Mouse (Mus musculus) kidney, adult 9 months (tissue): ENCODE results near the gene Cep128.

Experiments used
- DNase-seq: peaks from one replicate; pipeline ENCODE4 v3.0.0; 2022

Gene Cep128

GRCm38 (mm10) chr12:91171613-91172012 lies 212.6 kb downstream of the Cep128 start:
- no peak for DNase-seq

- no peak for DNase-seq
Observed at GRCm38 (mm10) chr12:91161015-91161730, 223.0 kb downstream of the Cep128 start.

DNA sequence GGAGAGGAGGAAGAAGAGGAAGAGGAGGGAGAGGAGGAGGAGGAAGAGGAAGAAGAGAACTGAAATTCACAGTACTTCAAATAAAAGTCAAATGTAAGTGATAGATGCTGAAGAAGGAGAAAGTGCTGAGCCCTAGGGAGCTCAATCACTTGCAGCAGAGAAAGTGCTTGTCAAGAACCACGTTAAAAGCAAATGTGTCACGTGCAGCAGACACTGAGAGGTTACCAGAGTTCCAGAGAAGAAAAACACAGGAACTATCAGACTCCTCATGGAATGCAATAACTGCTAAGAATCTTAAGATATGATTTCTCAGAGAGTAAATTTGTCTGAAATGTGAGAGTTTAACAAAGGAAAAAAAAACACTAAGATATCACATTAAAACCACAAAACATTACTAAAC lies 225.7 kb downstream of the Cep128 start:
- no peak for DNase-seq

- no peak for DNase-seq
Observed at GRCm38 (mm10) chr12:91154052-91154451, 230.2 kb downstream of the Cep128 start.

DNA sequence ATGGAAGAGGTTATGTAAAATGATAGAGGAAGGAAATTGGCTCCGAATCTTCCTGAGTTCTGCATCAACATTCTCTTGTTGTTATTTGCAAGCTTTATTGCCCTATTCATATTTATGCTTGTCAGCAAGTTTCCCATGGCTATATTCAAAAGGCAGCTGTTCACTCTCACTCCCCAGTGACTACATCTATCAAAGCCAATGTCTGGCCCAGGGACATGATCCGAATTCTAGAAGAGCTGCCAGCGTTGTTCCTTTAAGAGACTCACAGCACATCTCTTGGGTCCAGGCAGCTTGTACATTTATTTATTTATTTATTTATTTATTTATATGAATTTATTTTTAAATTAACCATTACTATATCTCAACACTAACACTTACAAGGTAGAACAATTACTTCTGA lies 235.1 kb downstream of the Cep128 start:
- no peak for DNase-seq

DNA sequence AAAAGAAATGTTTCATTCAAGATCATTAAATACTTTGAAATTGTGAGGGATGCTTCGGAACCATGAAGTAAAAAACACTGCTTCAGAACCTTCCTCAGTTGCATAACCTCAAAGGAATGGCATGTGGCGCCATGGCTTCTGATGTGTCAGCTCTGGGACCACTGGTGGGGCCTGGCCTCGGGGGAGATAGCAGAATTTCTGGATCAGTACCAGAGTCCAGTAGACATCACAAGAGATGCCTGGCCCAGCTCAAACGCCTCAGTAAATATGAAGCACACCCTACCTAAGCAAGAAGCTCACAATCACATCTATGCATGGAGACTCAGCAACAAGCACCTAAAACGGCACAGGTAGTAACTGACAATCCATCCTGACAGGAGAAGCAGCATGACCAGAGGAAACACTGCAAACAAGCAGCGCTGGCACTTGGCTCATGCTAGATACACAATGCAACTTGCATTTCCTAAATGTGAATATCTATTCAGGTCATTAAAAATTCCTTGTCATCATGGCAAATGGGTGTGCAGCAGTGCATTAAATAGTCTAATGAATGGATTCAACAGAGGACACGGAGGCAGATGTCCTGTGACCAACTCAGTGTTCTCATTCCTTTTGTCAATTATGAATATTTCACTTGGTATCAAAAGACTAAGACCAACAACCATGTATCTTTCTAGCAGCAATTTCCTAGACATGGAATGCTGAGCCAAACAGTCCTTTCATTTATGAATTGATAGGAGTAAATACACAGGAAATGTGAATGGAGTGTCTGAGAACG lies 249.3 kb downstream of the Cep128 start:
- no peak for DNase-seq

GRCm38 (mm10) chr12:91115054-91115453 lies 269.2 kb downstream of the Cep128 start:
- DNase-seq: no peak

DNA sequence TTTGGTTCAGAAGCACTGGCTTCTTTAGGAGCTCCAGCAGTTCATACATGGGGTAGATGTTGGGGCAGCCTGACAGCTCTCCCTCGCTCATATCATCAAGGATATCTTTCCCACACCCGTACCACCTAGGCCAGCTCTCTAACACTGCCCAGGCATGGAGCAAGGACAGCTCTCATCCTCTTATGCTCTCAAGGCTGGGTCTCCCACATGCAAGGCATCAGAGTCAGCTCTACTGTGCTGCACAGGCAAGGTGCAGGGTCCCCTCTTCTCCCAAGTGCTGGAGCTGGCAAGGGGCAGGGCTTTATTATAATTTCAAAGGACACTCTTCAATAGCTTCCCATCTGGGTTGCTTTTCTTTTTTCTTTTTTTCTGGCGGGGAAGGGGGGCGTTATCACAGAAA lies 280.9 kb downstream of the Cep128 start:
- DNase-seq: no peak

DNA sequence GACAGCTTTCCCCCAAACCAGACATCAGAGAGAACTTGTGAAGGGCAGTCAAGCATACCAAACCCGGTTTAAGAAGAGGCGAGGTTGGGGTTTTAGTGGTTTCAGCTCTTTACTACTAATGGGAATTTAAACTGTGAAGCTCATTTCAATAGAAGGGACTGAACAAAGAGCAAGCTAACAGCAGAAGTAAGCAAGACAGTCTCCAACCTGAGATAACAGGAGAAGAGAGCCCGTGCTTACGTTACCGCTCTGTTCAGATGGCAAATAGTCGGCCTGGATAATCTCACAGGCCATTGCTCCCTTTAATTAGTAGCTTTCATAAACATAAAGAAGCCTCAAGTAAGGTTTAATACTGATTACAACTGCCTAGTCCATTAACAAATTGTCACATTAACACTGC lies 286.3 kb downstream of the Cep128 start:
- DNase-seq: no peak

- no peak for DNase-seq
Observed at GRCm38 (mm10) chr12:91096197-91096596, 288.0 kb downstream of the Cep128 start.

GRCm38 (mm10) chr12:91088271-91088670 lies 295.9 kb downstream of the Cep128 start:
- no peak for DNase-seq

GRCm38 (mm10) chr12:91085967-91086366 lies 298.2 kb downstream of the Cep128 start:
- no peak for DNase-seq

- no peak for DNase-seq
Observed at GRCm38 (mm10) chr12:91075600-91075999, 308.6 kb downstream of the Cep128 start.

- no peak for DNase-seq
Observed at GRCm38 (mm10) chr12:91070551-91071045, 313.6 kb downstream of the Cep128 start.

DNA sequence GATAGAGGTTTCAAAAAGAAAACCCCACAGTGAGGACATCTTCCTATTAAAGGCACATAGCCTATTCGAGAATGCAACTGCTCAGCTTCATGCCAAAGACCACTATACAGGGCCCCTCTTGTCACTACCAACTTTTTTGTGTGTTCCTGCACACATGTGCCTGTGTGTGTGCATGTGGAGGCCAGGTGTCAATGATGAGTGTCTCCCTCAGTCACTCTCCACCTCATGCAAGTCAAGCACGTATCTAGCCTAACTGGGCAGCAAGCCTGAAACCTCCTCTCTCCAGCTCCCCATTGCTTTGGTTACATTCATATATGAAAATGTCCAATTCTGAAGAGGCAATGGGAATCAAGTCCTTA lies 317.1 kb downstream of the Cep128 start:
- DNase-seq: no peak

- DNase-seq: no peak
Observed at GRCm38 (mm10) chr12:91066286-91067082, 317.7 kb downstream of the Cep128 start.

DNA sequence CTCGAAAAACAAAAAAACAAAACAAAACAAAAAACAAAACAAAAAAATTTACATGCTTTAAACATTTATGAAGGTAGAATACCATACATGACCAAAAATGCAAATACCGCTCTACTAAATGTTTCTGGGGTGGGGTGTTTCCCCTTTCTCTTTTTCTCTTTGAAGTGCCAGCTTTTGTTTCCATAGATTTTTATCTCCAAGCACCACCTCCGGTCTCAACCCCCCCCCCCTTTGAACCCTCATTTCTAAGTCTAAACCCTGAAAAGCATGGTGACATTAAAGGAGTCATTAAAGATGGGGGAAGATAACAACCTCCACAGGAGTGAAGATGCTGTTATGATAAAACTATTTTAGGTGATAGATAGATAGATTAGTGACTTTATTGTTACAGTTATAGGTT lies 318.8 kb downstream of the Cep128 start:
- DNase-seq: no peak

- DNase-seq: no peak
Observed at GRCm38 (mm10) chr12:91064368-91064999, 319.7 kb downstream of the Cep128 start.

GRCm38 (mm10) chr12:91063337-91064015 lies 320.7 kb downstream of the Cep128 start:
- no peak for DNase-seq

DNA sequence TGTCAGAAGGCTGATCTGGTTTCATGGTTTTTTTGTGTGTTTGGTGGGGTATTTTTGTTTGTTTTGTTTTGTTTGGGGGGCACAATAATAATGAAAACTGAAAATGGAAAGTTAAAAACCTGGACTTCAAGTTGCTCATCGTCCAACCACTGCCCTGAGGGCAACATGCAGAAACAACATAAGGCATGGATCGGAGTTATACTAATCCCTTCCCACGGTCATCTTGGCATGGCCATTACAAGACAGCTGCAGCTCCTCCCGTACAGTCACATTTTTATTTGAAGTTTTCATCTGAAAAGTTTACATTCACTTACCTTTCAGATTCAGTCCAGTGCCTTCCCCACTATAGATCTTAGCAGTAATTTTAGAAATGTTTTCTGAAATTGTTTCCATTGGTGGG lies 321.5 kb downstream of the Cep128 start:
- no peak for DNase-seq

GRCm38 (mm10) chr12:91059704-91060318 lies 324.4 kb downstream of the Cep128 start:
- no peak for DNase-seq

- DNase-seq: no peak
Observed at GRCm38 (mm10) chr12:91056885-91057284, 327.3 kb downstream of the Cep128 start.
